Mouse (Mus musculus): ENCODE data around the gene Vmn2r85.
"Not testable (repeated sequence)": the region's sequence is repeated elsewhere in the genome, so short reads cannot be mapped to it uniquely, and the experiment has no call there.

The Vmn2r85 gene

GRCm38 (mm10) chr10:130429603-130430002, at the start of gene Vmn2r85:
TSS of gene Vmn2r85 (minus strand) at chr10:130429703.
- DNase-seq (ENCODE audit: low read depth): not testable (repeated sequence)

GRCm38 (mm10) chr10:130470311-130470760, 40.8 kb upstream of the Vmn2r85 start:
- DNase-seq (ENCODE audit: low read depth): peak; percentile 15

- DNase-seq (ENCODE audit: low read depth): not testable (repeated sequence)
Measured at GRCm38 (mm10) chr10:130455950-130456349, 26.4 kb upstream of the Vmn2r85 start, which contains the start of gene Vmn2r86. TSS of gene Vmn2r86 (minus strand) at chr10:130456050.

GRCm38 (mm10) chr10:130444776-130445175, 15.3 kb upstream of the Vmn2r85 start:
- no peak for DNase-seq (ENCODE audit: low read depth)

GRCm38 (mm10) chr10:130434185-130434898, 4.8 kb upstream of the Vmn2r85 start:
- DNase-seq (ENCODE audit: low read depth): not testable (repeated sequence)

- not testable (repeated sequence) for DNase-seq (ENCODE audit: low read depth)
Measured at GRCm38 (mm10) chr10:130422368-130422767, 7.1 kb downstream of the Vmn2r85 start.

- no peak for DNase-seq (ENCODE audit: low read depth)
Measured at GRCm38 (mm10) chr10:130420401-130420800, 9.1 kb downstream of the Vmn2r85 start.

GRCm38 (mm10) chr10:130419954-130420353, 9.5 kb downstream of the Vmn2r85 start:
- DNase-seq (ENCODE audit: low read depth): not testable (repeated sequence)

GRCm38 (mm10) chr10:130416352-130416751, 13.2 kb downstream of the Vmn2r85 start:
- not testable (repeated sequence) for DNase-seq (ENCODE audit: low read depth)

GRCm38 (mm10) chr10:130412167-130412698, 17.3 kb downstream of the Vmn2r85 start:
- DNase-seq (ENCODE audit: low read depth): not testable (repeated sequence)

GRCm38 (mm10) chr10:130394232-130394631, 35.3 kb downstream of the Vmn2r85 start, which contains the start of gene Vmn2r84:
TSS of gene Vmn2r84 (minus strand) at chr10:130394332.
- no peak for DNase-seq (ENCODE audit: low read depth)

- no peak for DNase-seq (ENCODE audit: low read depth)
Measured at GRCm38 (mm10) chr10:130375145-130375544, 54.4 kb downstream of the Vmn2r85 start.

GRCm38 (mm10) chr10:130372491-130373173, 56.9 kb downstream of the Vmn2r85 start:
- no peak for DNase-seq (ENCODE audit: low read depth)

- no peak for DNase-seq (ENCODE audit: low read depth)
Measured at GRCm38 (mm10) chr10:130371644-130372043, 57.9 kb downstream of the Vmn2r85 start.

GRCm38 (mm10) chr10:130370005-130370682, 59.4 kb downstream of the Vmn2r85 start:
- no peak for DNase-seq (ENCODE audit: low read depth)

- no peak for DNase-seq (ENCODE audit: low read depth)
Measured at GRCm38 (mm10) chr10:130368384-130368783, 61.1 kb downstream of the Vmn2r85 start.

GRCm38 (mm10) chr10:130364766-130365165, 64.7 kb downstream of the Vmn2r85 start:
- no peak for DNase-seq (ENCODE audit: low read depth)
